Mouse (Mus musculus) thymus, adult 2 months (tissue): ENCODE results near the gene Actr5.

Source experiments
- CTCF ChIP-seq: fragments of 200-500 bp; IDR thresholded peaks from 2 replicates; pipeline ENCODE4 v1.5.1; 2012; ENCODE audit warnings: mild to moderate bottlenecking, control low read depth, low read length, moderate library complexity, borderline replicate concordance; ENCODE audit not compliant: control insufficient read depth, poor library complexity, insufficient read depth; ENCODE audit errors: extremely low read depth
- POLR2A ChIP-seq: fragments of 200-500 bp; IDR thresholded peaks from 2 replicates; pipeline ENCODE4 v1.6.1; 2012; ENCODE audit warnings: mild to moderate bottlenecking, low read length, control low read depth, moderate library complexity; ENCODE audit not compliant: control insufficient read depth, poor library complexity, insufficient read depth; ENCODE audit errors: extremely low read depth

GRCm38 (mm10) chr2:158684247-158684843 is 59.7 kb downstream of the Actr5 start:
- no peak for TF ChIP-seq CTCF
- no peak for TF ChIP-seq POLR2A
